Mouse (Mus musculus) v-Abl transformed pro-B cells (cell line): ENCODE measurements around the gene Coq4.

Experiments
- in situ Hi-C, 2 experiments: fragments of 400-800 bp; cut with MboI; formaldehyde crosslinking; loops; one replicate each; pipeline ENCODE4 v1.15.1; 2025; ENCODE audit not compliant: unreplicated experiment in 2 of 2

Coq4 gene

GRCm38 (mm10) chr2:29843231-29844105 is 56.2 kb downstream of the Coq4 start:
- in situ Hi-C loops, result no loop called here

- in situ Hi-C loops, result no loop called here
Measured at GRCm38 (mm10) chr2:29844115-29844514, 56.8 kb downstream of the Coq4 start.

- in situ Hi-C loops, result no loop called here
Measured at GRCm38 (mm10) chr2:29844661-29845060, 57.4 kb downstream of the Coq4 start.

- in situ Hi-C loops, result no loop called here
Measured at GRCm38 (mm10) chr2:29845636-29846035, 58.3 kb downstream of the Coq4 start.

- in situ Hi-C loops, result no loop called here
Measured at GRCm38 (mm10) chr2:29846061-29846853, 59.0 kb downstream of the Coq4 start.

GRCm38 (mm10) chr2:29846911-29847310 is 59.6 kb downstream of the Coq4 start:
- in situ Hi-C loops, result no loop called here
